Mouse (Mus musculus): ENCODE measurements at regions not wholly inside any gene's neighbourhood (a gene's known extent, or its start where the extent isn't known, plus 50 kb on each side); places are given as distances from the start of the nearest gene placed in this dataset.

GRCm38 (mm10) chr3:81305412-81306165 lies 269.4 kb downstream of the Pdgfc start:
- Histone ChIP-seq H3K36me3 (ENCODE audit: control insufficient read depth, insufficient read depth, low read length) (no peaks in the 10 kb centered on the region), H3K27ac (replicated peaks) (no peak overlapping the region), H3K27me3 (ENCODE audit: control insufficient read depth, insufficient read depth, low read length) (no peaks in the 10 kb centered on the region), H3K9ac (ENCODE audit: low read length) (no peak overlapping the region), H3K4me3 (ENCODE audit: low read depth, low read length) (no peak overlapping the region), H3K4me2 (replicated peaks; ENCODE audit: low read depth) (no peak overlapping the region), H3K9me3 (ENCODE audit: control insufficient read depth, low read length) (no peaks in the 10 kb centered on the region), H3K4me1 (replicated peaks; ENCODE audit: control insufficient read depth, insufficient read depth) (no peaks in the 10 kb centered on the region)
- 78% methylated on average over 10 of the region's 10 CpGs for WGBS
- DNase-seq (ENCODE audit: low spot score) (no peak), ATAC-seq (ENCODE audit: low FRiP score, low TSS enrichment) (no peak)
- TF ChIP-seq CTCF (IDR thresholded peaks at IDR 0.05; ENCODE audit: low read depth) (no peak), EP300 (optimal IDR thresholded peaks at IDR 0.05) (no peak)

- no peak overlapping the region for H3K4me2 ChIP-seq (replicated peaks; ENCODE audit: low read depth)
- no peaks in the 10 kb centered on the region for H3K9me3 ChIP-seq (ENCODE audit: control insufficient read depth, low read length)
- no peaks in the 10 kb centered on the region for H3K4me1 ChIP-seq (replicated peaks; ENCODE audit: control insufficient read depth, insufficient read depth)
- WGBS = 58% methylated on average over 3 of the region's 3 CpGs
- no peaks in the 10 kb centered on the region for H3K27me3 ChIP-seq (ENCODE audit: control insufficient read depth, insufficient read depth, low read length)
- no peaks in the 10 kb centered on the region for H3K36me3 ChIP-seq (ENCODE audit: control insufficient read depth, insufficient read depth, low read length)
- TF ChIP-seq CTCF (IDR thresholded peaks at IDR 0.05; ENCODE audit: low read depth) = no peak
- no peak for TF ChIP-seq EP300 (optimal IDR thresholded peaks at IDR 0.05)
- ATAC-seq (ENCODE audit: low FRiP score, low TSS enrichment) (no peak), DNase-seq (ENCODE audit: low spot score) (no peak)
- no peak overlapping the region for H3K27ac ChIP-seq (replicated peaks)
- no peak overlapping the region for H3K9ac ChIP-seq (ENCODE audit: low read length)
- H3K4me3 ChIP-seq (ENCODE audit: low read depth, low read length) = no peak overlapping the region
These were observed 290.6 kb downstream of the Pdgfc start for GRCm38 (mm10) chr3:81326866-81327265.

- ATAC-seq (ENCODE audit: low FRiP score, low TSS enrichment) = no peak
- Histone ChIP-seq H3K4me1 (replicated peaks; ENCODE audit: control insufficient read depth, insufficient read depth) (no peaks in the 10 kb centered on the region), H3K4me3 (ENCODE audit: low read depth, low read length) (no peak overlapping the region), H3K36me3 (ENCODE audit: control insufficient read depth, insufficient read depth, low read length) (no peaks in the 10 kb centered on the region), H3K4me2 (replicated peaks; ENCODE audit: low read depth) (no peak overlapping the region), H3K9me3 (ENCODE audit: control insufficient read depth, low read length) (no peaks in the 10 kb centered on the region), H3K27ac (replicated peaks) (no peak overlapping the region), H3K27me3 (ENCODE audit: control insufficient read depth, insufficient read depth, low read length) (no peaks in the 10 kb centered on the region), H3K9ac (ENCODE audit: low read length) (no peak overlapping the region)
- TF ChIP-seq EP300 (optimal IDR thresholded peaks at IDR 0.05) = no peak
- no peak for TF ChIP-seq CTCF (IDR thresholded peaks at IDR 0.05; ENCODE audit: low read depth)
- 91% methylated on average over 15 of the region's 15 CpGs for WGBS
- no peak for DNase-seq (ENCODE audit: low spot score)
These were observed 315.5 kb downstream of the Pdgfc start for GRCm38 (mm10) chr3:81351739-81352138.

- DNase-seq (ENCODE audit: low spot score) = no peak
- no peak overlapping the region for H3K9ac ChIP-seq (ENCODE audit: low read length)
- no peaks in the 10 kb centered on the region for H3K9me3 ChIP-seq (ENCODE audit: control insufficient read depth, low read length)
- no peaks in the 10 kb centered on the region for H3K27me3 ChIP-seq (ENCODE audit: control insufficient read depth, insufficient read depth, low read length)
- H3K36me3 ChIP-seq (ENCODE audit: control insufficient read depth, insufficient read depth, low read length) = no peaks in the 10 kb centered on the region
- no peak for TF ChIP-seq EP300 (optimal IDR thresholded peaks at IDR 0.05)
- no peak for TF ChIP-seq CTCF (IDR thresholded peaks at IDR 0.05; ENCODE audit: low read depth)
- 65% methylated on average over 2 of the region's 2 CpGs for WGBS
- H3K4me1 ChIP-seq (replicated peaks; ENCODE audit: control insufficient read depth, insufficient read depth) = no peaks in the 10 kb centered on the region
- H3K4me2 ChIP-seq (replicated peaks; ENCODE audit: low read depth) = no peak overlapping the region
- no peak overlapping the region for H3K27ac ChIP-seq (replicated peaks)
- no peak overlapping the region for H3K4me3 ChIP-seq (ENCODE audit: low read depth, low read length)
- no peak for ATAC-seq (ENCODE audit: low FRiP score, low TSS enrichment)
These were observed 331.7 kb downstream of the Pdgfc start for GRCm38 (mm10) chr3:81367918-81368317.

- H3K9ac ChIP-seq (ENCODE audit: low read length) = no peak overlapping the region
- no peak overlapping the region for H3K4me2 ChIP-seq (replicated peaks; ENCODE audit: low read depth)
- no peak for DNase-seq (ENCODE audit: low spot score)
- H3K27me3 ChIP-seq (ENCODE audit: control insufficient read depth, insufficient read depth, low read length) = no peaks in the 10 kb centered on the region
- H3K9me3 ChIP-seq (ENCODE audit: control insufficient read depth, low read length) = no peaks in the 10 kb centered on the region
- H3K27ac ChIP-seq (replicated peaks) = no peak overlapping the region
- no peaks in the 10 kb centered on the region for H3K36me3 ChIP-seq (ENCODE audit: control insufficient read depth, insufficient read depth, low read length)
- no peak for ATAC-seq (ENCODE audit: low FRiP score, low TSS enrichment)
- WGBS = 58% methylated on average over 2 of the region's 2 CpGs
- H3K4me1 ChIP-seq (replicated peaks; ENCODE audit: control insufficient read depth, insufficient read depth) = no peaks in the 10 kb centered on the region
- TF ChIP-seq EP300 (optimal IDR thresholded peaks at IDR 0.05) = no peak
- no peak for TF ChIP-seq CTCF (IDR thresholded peaks at IDR 0.05; ENCODE audit: low read depth)
- no peak overlapping the region for H3K4me3 ChIP-seq (ENCODE audit: low read depth, low read length)
These were observed 332.4 kb downstream of the Pdgfc start for GRCm38 (mm10) chr3:81368642-81369041.

- no peak for ATAC-seq (ENCODE audit: low FRiP score, low TSS enrichment)
- no peak overlapping the region for H3K27ac ChIP-seq (replicated peaks)
- no peak overlapping the region for H3K4me3 ChIP-seq (ENCODE audit: low read depth, low read length)
- no peak for DNase-seq (ENCODE audit: low spot score)
- no peak overlapping the region for H3K9ac ChIP-seq (ENCODE audit: low read length)
- no peaks in the 10 kb centered on the region for H3K36me3 ChIP-seq (ENCODE audit: control insufficient read depth, insufficient read depth, low read length)
- no peak overlapping the region for H3K4me2 ChIP-seq (replicated peaks; ENCODE audit: low read depth)
- no peaks in the 10 kb centered on the region for H3K4me1 ChIP-seq (replicated peaks; ENCODE audit: control insufficient read depth, insufficient read depth)
- TF ChIP-seq EP300 (optimal IDR thresholded peaks at IDR 0.05) = no peak
- TF ChIP-seq CTCF (IDR thresholded peaks at IDR 0.05; ENCODE audit: low read depth) = no peak
- no peaks in the 10 kb centered on the region for H3K9me3 ChIP-seq (ENCODE audit: control insufficient read depth, low read length)
- no peaks in the 10 kb centered on the region for H3K27me3 ChIP-seq (ENCODE audit: control insufficient read depth, insufficient read depth, low read length)
These were observed 333.5 kb downstream of the Pdgfc start for GRCm38 (mm10) chr3:81369742-81370141.

All from stomach, postnatal 0 days (tissue).